Mouse (Mus musculus) thymus, adult 2 months (tissue): Measurements from ENCODE around the gene Dchs2. TPM values are rescaled to one million over a fixed set of nuclear protein-coding genes. Genes with fewer than 3 reads are reported as not detected.

Source experiments
- DNase-seq: peaks from one replicate; pipeline ENCODE4 v3.0.0; 2021
- H3K27ac ChIP-seq: fragments of 200-500 bp; 2 replicates; pipeline ENCODE4 v1.5.1; 2012; ENCODE audit warnings: low read length, control low read depth; ENCODE audit not compliant: control insufficient read depth, insufficient read depth
- H3K27me3 ChIP-seq: fragments of 200-500 bp; 2 replicates; pipeline ENCODE4 v1.6.1; 2012; ENCODE audit warnings: mild to moderate bottlenecking, low read length, moderate library complexity, mixed read lengths; ENCODE audit not compliant: control insufficient read depth, insufficient read depth
- H3K36me3 ChIP-seq: fragments of 200-500 bp; 2 replicates; pipeline ENCODE4 v1.6.1; 2012; ENCODE audit warnings: mild to moderate bottlenecking, low read length, moderate library complexity; ENCODE audit not compliant: control insufficient read depth, insufficient read depth
- H3K4me1 ChIP-seq: fragments of 200-500 bp; replicated peaks from 2 replicates; pipeline ENCODE4 v1.6.1; 2012; ENCODE audit warnings: low read length; ENCODE audit not compliant: control insufficient read depth, insufficient read depth
- H3K4me3 ChIP-seq: fragments of 200-500 bp; 2 replicates; pipeline ENCODE4 v1.5.1; 2012; ENCODE audit warnings: mild to moderate bottlenecking, low read length, control low read depth, moderate library complexity; ENCODE audit not compliant: control insufficient read depth, insufficient read depth
- CTCF ChIP-seq: fragments of 200-500 bp; IDR thresholded peaks from 2 replicates; pipeline ENCODE4 v1.5.1; 2012; ENCODE audit warnings: mild to moderate bottlenecking, control low read depth, low read length, moderate library complexity, borderline replicate concordance; ENCODE audit not compliant: control insufficient read depth, poor library complexity, insufficient read depth; ENCODE audit errors: extremely low read depth
- POLR2A ChIP-seq: fragments of 200-500 bp; IDR thresholded peaks from 2 replicates; pipeline ENCODE4 v1.6.1; 2012; ENCODE audit warnings: mild to moderate bottlenecking, low read length, control low read depth, moderate library complexity; ENCODE audit not compliant: control insufficient read depth, poor library complexity, insufficient read depth; ENCODE audit errors: extremely low read depth
- WGBS: fragments of 180-500 bp; shearing (Covaris S2); methylation state at CpG from one replicate; pipeline ENCODE4 v1.1.7; 2018; 5-methylcytosine and 5-hydroxymethylcytosine counted together
- polyA plus RNA-seq: library from polyadenylated mRNA; depleted of rRNA; stranded (reverse); fragments of >200 nt; gene quantifications from 2 replicates; pipeline ENCODE4 v1.2.3, GENCODE M21; 2012

The Dchs2 gene
- polyA plus RNA-seq, 1 experiment, result 0.31 TPM

DNA sequence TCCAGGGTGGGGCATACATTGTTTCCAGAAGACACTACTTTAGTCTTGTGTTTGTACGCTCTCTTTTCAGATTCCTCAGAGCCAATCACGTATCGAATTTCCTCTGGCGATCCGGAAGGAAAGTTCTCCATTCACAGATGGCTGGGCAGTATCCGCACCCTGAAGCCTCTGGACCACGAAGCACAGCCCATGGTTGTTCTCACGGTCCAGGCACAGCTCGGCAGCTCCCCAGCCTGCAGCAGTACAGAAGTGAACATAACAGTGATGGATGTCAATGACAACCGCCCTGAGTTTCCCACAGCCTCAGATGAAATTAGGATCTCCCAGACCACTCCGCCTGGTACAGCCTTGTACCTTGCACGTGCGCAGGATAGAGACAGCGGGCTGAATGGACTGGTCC is 142.5 kb downstream of the Dchs2 start:
- no peaks in the 10 kb centered on the region for H3K36me3 ChIP-seq
- H3K4me1 ChIP-seq, result no peaks in the 10 kb centered on the region
- no peak for DNase-seq
- H3K27ac ChIP-seq, result no peak overlapping the region
- no peak for TF ChIP-seq POLR2A
- no peak for TF ChIP-seq CTCF
- no peak overlapping the region for H3K4me3 ChIP-seq
- WGBS, result 89% methylated on average over 14 of the region's 14 CpGs
- no peaks in the 10 kb centered on the region for H3K27me3 ChIP-seq

DNA sequence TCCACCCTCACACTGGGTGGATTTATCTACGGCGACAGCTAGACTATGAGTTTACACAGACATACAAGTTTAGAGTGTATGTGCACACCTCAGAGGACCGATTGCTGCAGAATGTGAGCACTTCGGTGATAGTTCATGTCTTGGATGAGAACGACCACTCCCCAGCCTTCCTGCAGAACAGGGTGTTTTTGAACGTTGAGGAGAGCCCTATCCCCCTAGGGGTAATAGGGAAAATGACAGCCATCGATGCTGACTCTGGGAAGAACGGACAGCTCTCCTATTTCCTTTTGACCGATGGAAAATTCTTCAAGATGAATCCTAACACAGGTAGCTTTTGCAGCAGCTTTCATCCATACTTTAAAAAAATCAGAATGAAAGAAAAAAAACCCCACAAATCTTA is 143.2 kb downstream of the Dchs2 start:
- H3K4me1 ChIP-seq, result no peaks in the 10 kb centered on the region
- no peaks in the 10 kb centered on the region for H3K36me3 ChIP-seq
- H3K27me3 ChIP-seq, result no peaks in the 10 kb centered on the region
- no peak for DNase-seq
- no peak overlapping the region for H3K27ac ChIP-seq
- no peak overlapping the region for H3K4me3 ChIP-seq
- 69% methylated on average over 9 of the region's 9 CpGs for WGBS
- no peak for TF ChIP-seq CTCF
- no peak for TF ChIP-seq POLR2A

DNA sequence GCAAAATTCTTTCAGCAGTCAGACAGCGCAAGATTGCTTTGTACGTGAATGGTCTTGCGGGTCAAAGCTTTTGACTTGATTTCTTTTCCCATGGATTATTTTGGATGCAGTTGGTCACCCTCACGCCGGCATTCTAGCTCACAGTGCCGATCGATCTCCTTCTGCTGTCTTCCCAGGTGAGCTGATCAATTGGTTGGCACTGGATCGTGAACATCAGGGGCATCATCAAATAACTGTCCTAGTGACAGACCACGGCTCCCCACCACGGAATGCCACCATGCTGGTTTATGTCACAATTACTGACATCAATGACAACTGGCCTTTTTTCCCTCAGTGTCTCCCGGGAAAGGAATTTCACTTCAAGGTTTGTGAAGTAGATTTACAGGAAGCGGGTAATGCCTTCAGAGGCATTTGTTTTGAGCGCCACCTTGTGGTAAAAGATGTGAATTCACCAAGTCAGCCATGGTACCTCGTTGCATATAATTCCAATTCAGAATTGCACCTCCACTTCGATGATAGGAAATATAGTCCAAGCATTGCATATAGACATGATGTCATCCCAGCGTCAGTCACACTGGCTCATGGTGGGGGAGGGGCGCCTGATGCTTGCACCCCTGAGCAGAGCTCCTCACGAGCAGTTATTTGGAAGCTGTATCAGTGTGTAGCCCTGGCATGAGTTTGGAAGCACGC is 146.0 kb downstream of the Dchs2 start:
- WGBS, result 46% methylated on average over 19 of the region's 19 CpGs
- TF ChIP-seq POLR2A (no peak), CTCF (no peak)
- Histone ChIP-seq H3K4me3 (no peak overlapping the region), H3K27me3 (no peaks in the 10 kb centered on the region), H3K36me3 (no peaks in the 10 kb centered on the region), H3K27ac (no peak overlapping the region), H3K4me1 (no peaks in the 10 kb centered on the region)
- DNase-seq, result peak; percentile 11

DNA sequence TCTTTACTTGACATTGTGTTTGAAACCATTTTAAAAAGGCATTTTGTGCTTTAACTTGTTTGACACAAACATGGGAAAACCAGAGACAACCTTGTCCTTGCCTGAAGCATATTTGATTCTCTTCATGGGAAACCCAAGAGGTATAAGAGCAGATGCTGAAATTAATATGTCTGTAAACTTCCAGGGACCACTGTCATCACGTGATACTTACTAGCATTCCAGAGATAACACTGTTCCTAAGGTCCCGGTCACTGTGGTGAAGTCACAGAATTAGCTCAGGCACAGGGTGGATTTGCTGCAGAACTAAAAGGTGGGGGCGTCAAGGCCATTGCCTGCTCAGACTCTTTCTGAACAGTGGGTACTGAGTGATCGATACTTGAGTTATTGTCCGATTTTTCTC is 148.0 kb downstream of the Dchs2 start:
- Histone ChIP-seq H3K4me3 (no peak overlapping the region), H3K36me3 (no peaks in the 10 kb centered on the region), H3K27ac (no peak overlapping the region), H3K27me3 (no peaks in the 10 kb centered on the region), H3K4me1 (no peaks in the 10 kb centered on the region)
- TF ChIP-seq CTCF (no peak), POLR2A (no peak)
- 84% methylated on average over 5 of the region's 5 CpGs for WGBS
- no peak for DNase-seq

DNA sequence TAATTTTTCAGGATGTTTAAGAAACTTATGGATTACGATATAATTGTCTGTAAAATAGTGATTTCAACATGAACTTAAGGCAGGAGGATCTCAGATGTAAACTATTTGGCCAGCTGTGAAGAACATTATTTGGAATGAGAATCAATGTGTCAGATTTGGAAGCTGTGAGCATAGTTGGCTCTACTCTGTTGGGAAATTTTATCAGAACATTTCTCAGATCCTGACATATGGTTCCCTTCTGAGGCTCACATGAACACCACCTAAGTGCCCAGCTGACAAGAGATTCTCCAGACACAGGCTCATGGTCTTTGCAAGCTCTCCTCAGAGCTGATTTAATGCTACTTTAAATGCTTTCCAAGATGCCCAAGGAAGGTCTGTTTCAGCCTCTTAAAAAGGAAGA is 156.1 kb downstream of the Dchs2 start:
- Histone ChIP-seq H3K4me3 (no peak overlapping the region), H3K36me3 (no peaks in the 10 kb centered on the region), H3K27ac (no peak overlapping the region), H3K4me1 (no peaks in the 10 kb centered on the region), H3K27me3 (no peaks in the 10 kb centered on the region)
- 76% methylated on average over 1 of the region's 1 CpGs for WGBS
- no peak for TF ChIP-seq CTCF
- no peak for TF ChIP-seq POLR2A
- no peak for DNase-seq

DNA sequence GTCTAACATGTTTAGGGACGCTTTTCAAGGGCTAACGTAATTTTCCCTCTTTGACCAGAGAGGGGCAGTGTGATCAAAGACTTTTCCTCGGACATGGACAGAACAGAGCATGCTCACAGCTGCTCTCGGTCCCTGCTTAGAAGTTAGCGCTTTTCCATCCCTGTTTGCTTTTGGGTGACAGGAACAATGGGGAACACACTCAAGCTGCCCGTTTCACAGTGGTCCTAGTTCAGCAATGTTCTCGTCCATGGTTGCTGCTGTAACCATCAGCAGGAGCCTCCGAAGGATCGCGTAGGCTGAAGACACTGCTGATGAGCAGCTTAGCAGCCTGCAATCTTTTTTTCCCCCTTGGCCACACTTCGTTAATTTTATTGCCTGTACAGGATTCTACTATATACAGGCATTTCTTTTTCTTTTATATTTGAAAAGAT is 159.2 kb downstream of the Dchs2 start:
- no peaks in the 10 kb centered on the region for H3K36me3 ChIP-seq
- H3K4me1 ChIP-seq, result no peaks in the 10 kb centered on the region
- 18% methylated on average over 11 of the region's 11 CpGs for WGBS
- no peak for TF ChIP-seq POLR2A
- TF ChIP-seq CTCF, result no peak
- H3K4me3 ChIP-seq, result no peak overlapping the region
- no peak for DNase-seq
- no peaks in the 10 kb centered on the region for H3K27me3 ChIP-seq
- no peak overlapping the region for H3K27ac ChIP-seq
